Mouse (Mus musculus): ENCODE data around the gene Zfp108. TPM values are rescaled to one million over a fixed set of nuclear protein-coding genes. Genes with fewer than 3 reads are reported as not detected.

Zfp108 gene
- polyA plus RNA-seq, 1 experiment from 2014 or later: 6.6 TPM

DNA sequence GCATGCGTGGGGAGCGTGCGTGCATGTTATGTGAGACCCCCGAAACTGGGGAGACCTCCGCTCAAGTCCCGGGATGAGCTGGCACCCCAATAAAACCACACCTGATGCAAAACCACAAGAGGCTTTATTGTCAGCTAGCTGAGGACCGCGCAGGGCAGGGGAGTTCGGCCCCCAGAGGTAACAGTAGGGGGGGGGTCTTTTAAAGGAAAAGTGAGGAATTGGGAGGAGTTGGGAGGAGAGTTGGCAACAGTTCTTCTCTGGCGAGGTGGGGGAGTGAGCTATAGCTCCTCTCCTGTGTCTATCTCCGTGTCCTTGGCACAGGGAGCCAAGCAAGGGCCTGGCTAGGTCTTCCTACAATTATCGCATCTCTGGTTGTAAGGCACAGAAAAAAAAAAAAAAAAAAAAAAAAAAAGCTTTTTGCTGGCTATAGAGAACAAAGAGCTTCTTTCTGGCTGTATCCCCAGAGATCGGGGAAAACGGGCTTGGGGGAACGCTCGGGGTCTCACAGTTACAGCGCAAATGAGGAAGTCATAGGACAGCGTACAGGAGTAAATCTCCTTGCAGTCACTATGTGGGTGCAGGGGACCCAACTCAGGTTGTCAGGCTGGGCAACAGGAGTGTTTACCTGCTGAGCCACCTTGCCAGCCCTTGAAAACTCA lies 45.4 kb downstream of the Zfp108 start:
- peak overlapping the region; percentile 75 for H3K4me3 ChIP-seq (replicated peaks; ENCODE audit: low read depth, low read length)
- DNase-seq: peak; percentile 24
- ATAC-seq (ENCODE audit: low FRiP score, low TSS enrichment): peak; percentile 35
- H3K9ac ChIP-seq (replicated peaks; ENCODE audit: low read length): peak overlapping the region; percentile 82
- H3K9me3 ChIP-seq (ENCODE audit: control insufficient read depth, low read length): no peaks in the 10 kb centered on the region
- peak overlapping the region; percentile 91 for H3K27ac ChIP-seq (replicated peaks; ENCODE audit: low read depth, low read length)
- no peaks in the 10 kb centered on the region for H3K27me3 ChIP-seq (ENCODE audit: control insufficient read depth, insufficient read depth, low read length)
- peaks cover 12% of the 10 kb centered on the region for H3K4me1 ChIP-seq (ENCODE audit: control insufficient read depth, insufficient read depth, low read length)
- H3K36me3 ChIP-seq (ENCODE audit: control insufficient read depth, insufficient read depth, low read length): peaks cover 53% of the 10 kb centered on the region
- H3K4me2 ChIP-seq (ENCODE audit: low read length): peak overlapping the region; percentile 83
- under 1% methylated on average over 18 of the region's 18 CpGs for WGBS

DNA sequence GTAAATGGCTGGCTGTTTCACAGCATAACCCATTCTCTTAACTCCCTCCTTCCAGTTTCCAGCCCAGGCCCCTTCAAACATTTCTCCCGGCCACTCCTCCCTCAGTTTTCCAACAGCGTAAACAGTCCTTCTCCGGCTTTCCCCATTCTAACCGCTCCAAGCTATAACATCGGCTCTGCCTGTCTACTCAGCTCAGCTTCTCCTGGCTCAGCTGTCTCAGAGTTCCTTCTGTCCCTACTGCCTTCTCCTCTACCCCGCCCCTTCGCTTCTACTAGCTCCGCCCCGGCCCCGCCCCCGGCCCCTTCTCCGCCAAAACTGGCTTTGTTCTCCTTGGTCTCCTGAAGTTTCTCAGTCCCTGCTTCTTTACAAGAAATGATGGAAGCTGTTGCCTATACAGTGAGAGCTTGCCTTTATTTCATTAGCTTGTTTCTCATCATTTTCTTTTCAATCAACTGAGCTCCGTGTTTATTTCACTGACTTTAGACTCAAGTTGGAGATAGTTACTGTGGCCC lies 46.2 kb downstream of the Zfp108 start, which contains the start of gene Zfp61:
TSS of gene Zfp61 (minus strand) at position 462 of the 512 bp plus-strand sequence.
- WGBS: 1% methylated on average over 13 of the region's 13 CpGs
- H3K27ac ChIP-seq (replicated peaks; ENCODE audit: low read depth, low read length): peak within 1 kb of the TSS; percentile 91; the same call in 1 of the 2 replicates
- peaks cover 12% of the 10 kb centered on the region for H3K4me1 ChIP-seq (ENCODE audit: control insufficient read depth, insufficient read depth, low read length)
- no peaks in the 10 kb centered on the region for H3K27me3 ChIP-seq (ENCODE audit: control insufficient read depth, insufficient read depth, low read length)
- H3K9me3 ChIP-seq (ENCODE audit: control insufficient read depth, low read length): no peaks in the 10 kb centered on the region
- peak; percentile 79 for DNase-seq
- H3K36me3 ChIP-seq (ENCODE audit: control insufficient read depth, insufficient read depth, low read length): peaks cover 48% of the 10 kb centered on the region
- peak within 1 kb of the TSS; percentile 83 for H3K4me2 ChIP-seq (ENCODE audit: low read length)
- peak within 1 kb of the TSS; percentile 82; the same call in 1 of the 2 replicates for H3K9ac ChIP-seq (replicated peaks; ENCODE audit: low read length)
- H3K4me3 ChIP-seq (replicated peaks; ENCODE audit: low read depth, low read length): peak within 1 kb of the TSS; percentile 75
- peak; percentile 57; the same call in 1 of the 2 replicates for ATAC-seq (ENCODE audit: low FRiP score, low TSS enrichment)

Other genes starting within 250 kb of the Zfp108 start
- gene Vmn1r183, start 201.5 kb upstream of the Zfp108 start, polyA plus RNA-seq (2014; fragmentation: Nextera tagmentation; extraction: Ambion mirVana): not detected in 2 replicates
- gene Zfp180, start 172.9 kb upstream of the Zfp108 start, polyA plus RNA-seq (2014; fragmentation: Nextera tagmentation; extraction: Ambion mirVana): 34.1 and 41.6 TPM in 2 replicates
- gene Zfp112, start 142.5 kb upstream of the Zfp108 start, polyA plus RNA-seq (2014; fragmentation: Nextera tagmentation; extraction: Ambion mirVana): 7.6 and 8.3 TPM in 2 replicates
- 25.5 and 26.5 TPM in 2 replicates for gene Zfp235, start 120.6 kb upstream of the Zfp108 start, polyA plus RNA-seq (2014; fragmentation: Nextera tagmentation; extraction: Ambion mirVana)
- gene Zfp114, start 79.7 kb upstream of the Zfp108 start, polyA plus RNA-seq (2014; fragmentation: Nextera tagmentation; extraction: Ambion mirVana): 2.5 and 4.3 TPM in 2 replicates
- 3.1 and 6.6 TPM in 2 replicates for gene Zfp111, start 43.4 kb upstream of the Zfp108 start, polyA plus RNA-seq (2014; fragmentation: Nextera tagmentation; extraction: Ambion mirVana)
- 2.7 and 3.7 TPM in 2 replicates for gene Zfp109, start 17.2 kb upstream of the Zfp108 start, polyA plus RNA-seq (2014; fragmentation: Nextera tagmentation; extraction: Ambion mirVana)
- 5.9 and 8.7 TPM in 2 replicates for gene Zfp93, start 15.6 kb downstream of the Zfp108 start, polyA plus RNA-seq (2014; fragmentation: Nextera tagmentation; extraction: Ambion mirVana)
- gene Zfp61, start 46.4 kb downstream of the Zfp108 start, polyA plus RNA-seq (2014; fragmentation: Nextera tagmentation; extraction: Ambion mirVana): 34.2 and 34.3 TPM in 2 replicates
- 18.9 and 19.2 TPM in 2 replicates for gene Zfp94, start 61.9 kb downstream of the Zfp108 start, polyA plus RNA-seq (2014; fragmentation: Nextera tagmentation; extraction: Ambion mirVana)
- not detected in 2 replicates for gene Tescl, start 79.1 kb downstream of the Zfp108 start, polyA plus RNA-seq (2014; fragmentation: Nextera tagmentation; extraction: Ambion mirVana)
- gene Lypd5, start 94.4 kb downstream of the Zfp108 start, polyA plus RNA-seq (2014; fragmentation: Nextera tagmentation; extraction: Ambion mirVana): not detected in 2 replicates
- gene Kcnn4, start 115.5 kb downstream of the Zfp108 start, polyA plus RNA-seq (2014; fragmentation: Nextera tagmentation; extraction: Ambion mirVana): 0.43 and 0.45 TPM in 2 replicates
- 32.9 and 33.3 TPM in 2 replicates for gene Smg9, start 144.8 kb downstream of the Zfp108 start, polyA plus RNA-seq (2014; fragmentation: Nextera tagmentation; extraction: Ambion mirVana)
- not detected in 2 replicates for gene Irgc1, start 197.5 kb downstream of the Zfp108 start, polyA plus RNA-seq (2014; fragmentation: Nextera tagmentation; extraction: Ambion mirVana)
- gene Plaur, start 207.7 kb downstream of the Zfp108 start, polyA plus RNA-seq (2014; fragmentation: Nextera tagmentation; extraction: Ambion mirVana): 1.1 and 2.6 TPM in 2 replicates
- gene Cadm4, start 227.2 kb downstream of the Zfp108 start, polyA plus RNA-seq (2014; fragmentation: Nextera tagmentation; extraction: Ambion mirVana): 26.2 and 63.4 TPM in 2 replicates